Mouse (Mus musculus) heart, embryonic 11.5 days (tissue): ENCODE measurements around the gene Ciz1. TPM values are rescaled to one million over a fixed set of nuclear protein-coding genes. Genes with fewer than 3 reads are reported as not detected.

ENCODE experiments used
- ATAC-seq: fragments of 200-750 bp; cut with Nextera tagmentation; replicated peaks from 2 replicates; pipeline ENCODE4 v1.8.0; 2017; ENCODE audit warnings: moderate library complexity; ENCODE audit not compliant: insufficient number of reproducible peaks, low FRiP score, low TSS enrichment
- H3K27ac ChIP-seq: fragments of 300-500 bp; sonication (generic); 2 replicates; pipeline ENCODE4 v1.5.1; 2014; ENCODE audit warnings: mild to moderate bottlenecking, low read depth, low read length
- H3K27me3 ChIP-seq: fragments of 300-500 bp; sonication (generic); 2 replicates; pipeline ENCODE4 v1.6.1; 2014; ENCODE audit warnings: mild to moderate bottlenecking, low read length, mixed read lengths; ENCODE audit not compliant: control insufficient read depth, insufficient read depth
- H3K36me3 ChIP-seq: fragments of 300-500 bp; sonication (generic); 2 replicates; pipeline ENCODE4 v1.6.1; 2014; ENCODE audit warnings: mild to moderate bottlenecking, low read length, moderate library complexity, mixed read lengths; ENCODE audit not compliant: control insufficient read depth, insufficient read depth
- H3K4me1 ChIP-seq: fragments of 300-500 bp; sonication (generic); 2 replicates; pipeline ENCODE4 v1.6.1; 2014; ENCODE audit warnings: low read length; ENCODE audit not compliant: control insufficient read depth, insufficient read depth
- H3K4me2 ChIP-seq: fragments of 300-500 bp; sonication (generic); 2 replicates; pipeline ENCODE4 v1.6.1; 2014; ENCODE audit warnings: mild to moderate bottlenecking, moderate library complexity
- H3K4me3 ChIP-seq: fragments of 300-500 bp; sonication (generic); 2 replicates; pipeline ENCODE4 v1.5.1; 2014; ENCODE audit warnings: low read depth, low read length
- H3K9ac ChIP-seq: fragments of 300-500 bp; sonication (generic); 2 replicates; pipeline ENCODE4 v1.6.1; 2014; ENCODE audit warnings: mild to moderate bottlenecking, low read depth, low read length, moderate library complexity
- H3K9me3 ChIP-seq: fragments of 300-500 bp; sonication (generic); replicated peaks from 2 replicates; pipeline ENCODE4 v1.6.1; 2016; ENCODE audit warnings: low read length; ENCODE audit not compliant: control insufficient read depth
- WGBS: fragments of 180-500 bp; shearing (Covaris S2); extraction: QIAGEN DNeasy Blood & Tissue Kit; methylation state at CpG from one replicate; pipeline ENCODE4 v1.1.7; 2014; ENCODE audit not compliant: insufficient replicate concordance; 5-methylcytosine and 5-hydroxymethylcytosine counted together
- polyA plus RNA-seq: library from polyadenylated mRNA; unstranded; fragments of >200 nt; fragmentation: Nextera tagmentation; extraction: Ambion mirVana; gene quantifications from 2 replicates; pipeline ENCODE4 v1.2.1, GENCODE M21; 2014

Ciz1 gene
- polyA plus RNA-seq, 1 experiment from 2014 or later = 32.1 TPM

GRCm38 (mm10) chr2:32407144-32407824 is 55.2 kb downstream of the Ciz1 start:
- Histone ChIP-seq H3K4me2 (no peak overlapping the region), H3K27ac (no peak overlapping the region), H3K36me3 (peaks cover 5% of the 10 kb centered on the region), H3K27me3 (no peaks in the 10 kb centered on the region), H3K9me3 (no peaks in the 10 kb centered on the region), H3K9ac (no peak overlapping the region; the same call in 1 of the 2 replicates), H3K4me3 (no peak overlapping the region), H3K4me1 (no peaks in the 10 kb centered on the region)
- WGBS = 76% methylated on average over 7 of the region's 7 CpGs
- ATAC-seq = no peak

- Histone ChIP-seq H3K4me1 (no peaks in the 10 kb centered on the region), H3K4me3 (no peak overlapping the region), H3K27me3 (no peaks in the 10 kb centered on the region), H3K36me3 (no peaks in the 10 kb centered on the region), H3K27ac (no peak overlapping the region), H3K9me3 (no peaks in the 10 kb centered on the region), H3K4me2 (no peak overlapping the region), H3K9ac (no peak overlapping the region)
- WGBS = 61% methylated on average over 25 of the region's 25 CpGs
- ATAC-seq = no peak
Observed at GRCm38 (mm10) chr2:32408429-32409424, 56.6 kb downstream of the Ciz1 start.

DNA sequence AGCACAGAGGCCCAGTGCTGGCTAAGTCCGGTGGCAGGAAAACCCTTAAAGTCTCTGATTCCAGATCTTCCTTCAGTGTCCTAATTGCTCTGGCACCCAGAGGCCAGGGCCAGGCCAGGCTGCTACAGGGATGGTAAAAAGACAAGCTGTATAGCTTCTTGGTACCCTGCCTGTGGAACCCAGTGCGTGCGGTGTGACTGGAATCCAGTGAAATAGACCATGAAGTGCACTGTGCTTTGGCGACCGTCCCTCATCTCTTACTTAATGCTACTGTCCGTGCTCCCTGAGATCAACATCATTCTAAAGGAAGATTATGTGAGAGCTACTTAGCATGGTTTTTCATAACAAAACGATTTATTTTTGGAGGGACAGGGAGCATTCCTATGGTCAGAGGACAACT is 59.3 kb downstream of the Ciz1 start:
- Histone ChIP-seq H3K36me3 (peaks cover 12% of the 10 kb centered on the region), H3K27ac (no peak overlapping the region), H3K4me2 (no peak overlapping the region), H3K9ac (no peak overlapping the region), H3K4me3 (no peak overlapping the region), H3K4me1 (no peaks in the 10 kb centered on the region), H3K9me3 (no peaks in the 10 kb centered on the region), H3K27me3 (no peaks in the 10 kb centered on the region)
- no peak for ATAC-seq
- 77% methylated on average over 7 of the region's 7 CpGs for WGBS

- H3K4me1 ChIP-seq = no peaks in the 10 kb centered on the region
- H3K27me3 ChIP-seq = no peaks in the 10 kb centered on the region
- no peak overlapping the region for H3K4me3 ChIP-seq
- WGBS = 83% methylated on average over 6 of the region's 6 CpGs
- H3K4me2 ChIP-seq = no peak overlapping the region
- no peak overlapping the region for H3K9ac ChIP-seq
- H3K27ac ChIP-seq = no peak overlapping the region
- H3K9me3 ChIP-seq = no peaks in the 10 kb centered on the region
- peaks cover 24% of the 10 kb centered on the region for H3K36me3 ChIP-seq
- no peak for ATAC-seq
Observed at GRCm38 (mm10) chr2:32412742-32413531, 60.8 kb downstream of the Ciz1 start.

- ATAC-seq = no peak
- Histone ChIP-seq H3K4me3 (no peak overlapping the region), H3K9ac (no peak overlapping the region), H3K27me3 (no peaks in the 10 kb centered on the region), H3K4me1 (no peaks in the 10 kb centered on the region), H3K36me3 (peaks cover 28% of the 10 kb centered on the region), H3K27ac (no peak overlapping the region), H3K4me2 (no peak overlapping the region), H3K9me3 (no peaks in the 10 kb centered on the region)
- 63% methylated on average over 5 of the region's 5 CpGs for WGBS
Observed at GRCm38 (mm10) chr2:32413936-32414335, 61.8 kb downstream of the Ciz1 start.

DNA sequence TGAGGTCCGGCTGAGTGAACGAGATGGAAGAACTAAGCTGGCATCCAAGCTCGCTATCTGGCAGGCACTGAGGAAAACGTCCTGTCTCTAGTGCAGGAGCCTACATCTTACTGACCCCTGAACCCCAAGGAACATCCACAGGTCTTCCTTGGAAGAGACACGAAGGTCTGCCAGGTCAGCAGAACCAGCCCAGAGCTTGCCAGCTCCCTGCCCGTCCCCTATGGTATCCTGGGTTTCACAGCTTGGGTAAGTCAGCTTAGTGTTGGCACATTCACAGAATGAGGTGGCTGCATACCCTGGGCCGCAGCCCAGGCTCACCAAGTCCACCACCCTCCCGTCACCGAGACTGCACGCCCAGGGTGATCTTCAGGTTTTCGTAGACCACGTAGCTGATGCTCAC is 63.7 kb downstream of the Ciz1 start:
- H3K9ac ChIP-seq = no peak overlapping the region
- H3K36me3 ChIP-seq = peaks cover 33% of the 10 kb centered on the region
- no peaks in the 10 kb centered on the region for H3K9me3 ChIP-seq
- H3K4me3 ChIP-seq = no peak overlapping the region
- WGBS = 90% methylated on average over 12 of the region's 12 CpGs
- no peak overlapping the region for H3K27ac ChIP-seq
- no peak overlapping the region for H3K4me2 ChIP-seq
- H3K27me3 ChIP-seq = no peaks in the 10 kb centered on the region
- H3K4me1 ChIP-seq = no peaks in the 10 kb centered on the region
- no peak for ATAC-seq

- H3K4me2 ChIP-seq = no peak overlapping the region
- H3K9ac ChIP-seq = no peak overlapping the region
- H3K4me3 ChIP-seq = no peak overlapping the region
- no peaks in the 10 kb centered on the region for H3K9me3 ChIP-seq
- peaks cover 37% of the 10 kb centered on the region for H3K36me3 ChIP-seq
- 77% methylated on average over 2 of the region's 2 CpGs for WGBS
- no peaks in the 10 kb centered on the region; the same call in 1 of the 2 replicates for H3K4me1 ChIP-seq
- H3K27me3 ChIP-seq = no peaks in the 10 kb centered on the region
- ATAC-seq = no peak
- no peak overlapping the region for H3K27ac ChIP-seq
Observed at GRCm38 (mm10) chr2:32416556-32416955, 64.4 kb downstream of the Ciz1 start.

DNA sequence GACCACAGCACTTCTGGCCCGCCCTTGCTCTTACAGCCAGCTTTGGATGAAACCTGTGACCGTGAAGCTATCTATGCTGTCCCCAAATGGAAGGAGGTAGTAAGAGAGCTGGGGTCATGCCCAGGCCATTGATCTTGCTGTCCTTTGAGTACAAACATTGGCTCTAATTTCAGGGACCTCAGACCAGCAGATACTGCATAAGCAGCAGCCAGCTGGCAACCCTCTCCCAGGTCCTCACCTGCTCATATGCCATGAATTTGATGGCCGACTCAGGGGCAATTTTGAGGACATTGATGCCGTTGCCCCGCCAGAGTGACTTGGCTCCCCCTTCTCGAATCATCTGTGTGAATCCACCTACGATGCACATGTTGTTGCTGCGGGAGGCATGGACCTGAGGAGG is 65.4 kb downstream of the Ciz1 start:
- H3K9ac ChIP-seq = no peak overlapping the region
- H3K36me3 ChIP-seq = peaks cover 37% of the 10 kb centered on the region
- no peak overlapping the region for H3K4me3 ChIP-seq
- H3K4me2 ChIP-seq = no peak overlapping the region
- peaks cover 4% of the 10 kb centered on the region for H3K4me1 ChIP-seq
- no peaks in the 10 kb centered on the region for H3K9me3 ChIP-seq
- H3K27ac ChIP-seq = no peak overlapping the region
- H3K27me3 ChIP-seq = no peaks in the 10 kb centered on the region
- 87% methylated on average over 8 of the region's 8 CpGs for WGBS
- ATAC-seq = no peak
